Mouse (Mus musculus) mouse embryonic stem cell (cell line): ENCODE measurements at regions not wholly inside any gene's neighbourhood (a gene's known extent, or its start where the extent isn't known, plus 50 kb on each side); places are given as distances from the start of the nearest gene placed in this dataset.

Experiments used
- in situ Hi-C, 2 experiments: fragments of 300-500 bp; cut with MboI; formaldehyde crosslinking; loops; 1 replicate in 1 of 2; 3 replicates in 1 of 2; pipeline ENCODE4 v1.14.3; 2019 to 2020; ENCODE audit warnings: low sequenced_read_pairs in 2 of 2, low pct_unique_long_range_greater_than_20kb in 1 of 2, mixed read lengths in 1 of 2; ENCODE audit not compliant: unreplicated experiment in 1 of 2

GRCm38 (mm10) chr10:125838982-125839381 is 127.0 kb upstream of the Lrig3 start:
- in situ Hi-C loops = no loop called here

DNA sequence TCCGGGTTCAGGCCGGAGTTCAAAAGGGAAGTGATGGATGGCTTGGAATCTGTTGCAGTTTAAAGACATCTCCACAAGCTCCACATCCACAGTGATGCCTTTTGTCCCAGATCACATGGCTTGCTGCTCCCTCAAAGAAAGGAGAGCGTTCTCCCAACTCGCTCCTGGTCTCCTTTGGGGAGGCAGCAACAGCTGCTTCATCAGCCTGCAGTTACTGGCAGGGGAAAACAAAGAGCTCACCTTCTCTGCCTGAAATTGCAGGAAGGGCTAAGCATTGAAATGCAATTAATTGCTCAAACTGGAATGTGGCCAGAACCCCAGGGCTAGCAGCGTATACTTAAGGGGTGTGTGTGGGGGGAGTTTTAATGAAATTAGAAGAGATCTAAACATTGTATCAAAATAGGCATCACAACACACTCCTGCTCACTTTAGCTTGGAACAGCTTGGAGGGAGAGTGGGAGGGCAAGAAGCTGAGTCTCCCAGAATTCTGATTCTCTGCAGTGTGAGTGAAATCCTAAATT is 126.3 kb upstream of the Lrig3 start:
- in situ Hi-C loops = no loop called here

DNA sequence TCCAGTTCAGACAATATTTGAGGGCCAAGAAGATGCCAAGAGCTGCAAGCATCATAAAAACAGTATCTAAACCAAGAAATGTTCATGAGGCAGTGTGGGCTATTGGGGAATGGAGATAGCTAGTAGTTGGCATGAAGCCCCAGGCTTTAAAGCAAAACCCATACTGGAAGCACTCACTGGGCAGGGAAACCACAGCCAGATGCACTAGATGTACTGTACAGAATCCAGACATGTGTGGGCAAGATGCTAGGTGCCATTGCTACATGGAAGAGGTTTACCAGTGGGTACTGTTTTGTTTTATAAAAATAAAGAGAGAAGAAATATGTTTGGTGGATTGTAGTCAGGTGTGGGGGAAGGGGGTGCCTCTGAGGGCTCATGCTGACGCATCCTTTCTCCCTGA is 125.6 kb upstream of the Lrig3 start:
- in situ Hi-C loops = no loop called here

- in situ Hi-C loops = no loop called here
Measured at GRCm38 (mm10) chr10:125844336-125844865, 121.6 kb upstream of the Lrig3 start.

DNA sequence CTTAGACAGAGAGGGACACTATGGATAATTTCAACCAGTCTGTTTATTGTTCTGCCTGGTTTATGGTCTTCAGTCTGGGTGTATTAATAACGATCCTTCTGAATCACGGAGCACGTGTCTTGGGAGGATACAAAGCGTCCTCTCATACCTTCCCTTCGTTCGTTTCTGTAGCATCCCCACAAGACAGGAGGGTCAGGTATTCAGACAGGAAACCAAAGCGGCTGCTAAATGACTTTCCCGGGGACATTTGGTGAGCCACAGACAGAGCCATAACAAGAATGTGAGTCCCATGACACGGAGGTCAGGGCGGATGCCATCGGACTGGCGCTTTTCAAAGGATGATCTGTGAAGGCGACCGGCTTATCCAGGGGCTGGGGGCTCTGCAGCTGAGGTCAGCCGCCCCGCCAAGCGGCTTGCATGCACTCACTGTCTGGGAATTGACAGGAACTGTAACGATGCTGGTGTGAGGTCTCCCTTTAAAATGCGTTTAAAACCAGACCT is 120.9 kb upstream of the Lrig3 start:
- in situ Hi-C loops = no loop called here

- in situ Hi-C loops = no loop called here
Measured at GRCm38 (mm10) chr10:125850370-125850769, 115.6 kb upstream of the Lrig3 start.

DNA sequence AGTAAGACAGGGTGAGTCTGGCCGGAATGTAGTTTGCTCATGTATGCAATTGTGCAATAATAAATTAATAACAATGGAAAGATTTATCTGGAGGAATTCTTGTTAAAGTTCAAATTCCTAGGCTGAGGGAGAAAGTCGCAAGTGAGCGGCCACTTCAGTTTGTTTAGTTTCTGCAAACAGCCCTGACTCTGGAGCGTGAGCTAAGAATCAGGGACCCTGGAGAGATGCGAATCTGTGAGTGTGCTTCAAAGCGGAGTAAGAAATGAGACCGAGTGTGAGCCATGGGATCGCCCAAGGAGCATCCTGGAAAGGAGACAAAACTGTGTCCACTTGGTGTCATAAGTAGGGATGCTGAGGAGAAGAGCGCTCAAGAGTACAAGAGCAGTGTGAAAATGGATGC is 104.2 kb upstream of the Lrig3 start:
- in situ Hi-C loops = no loop called here

- in situ Hi-C loops = no loop called here
Measured at GRCm38 (mm10) chr10:125866346-125866745, 99.6 kb upstream of the Lrig3 start.

DNA sequence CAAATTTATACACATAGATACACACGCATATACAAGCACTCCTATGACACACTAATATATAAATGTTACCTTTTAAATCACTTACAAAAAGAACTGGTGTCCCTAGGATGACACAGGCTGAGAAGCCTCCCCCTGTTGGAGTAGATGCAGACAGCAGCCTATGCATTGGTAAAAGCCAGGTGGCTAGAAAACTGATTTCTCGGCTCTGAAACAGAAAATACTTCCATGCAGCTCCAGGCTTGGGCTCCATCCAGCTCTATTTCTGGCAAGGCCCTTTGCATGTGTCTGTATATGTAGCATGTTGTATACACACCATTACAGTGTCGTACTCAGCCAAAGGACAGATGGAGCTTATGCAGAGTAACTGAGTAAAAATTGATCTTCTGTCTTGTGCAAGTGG is 81.4 kb upstream of the Lrig3 start:
- in situ Hi-C loops = no loop called here

DNA sequence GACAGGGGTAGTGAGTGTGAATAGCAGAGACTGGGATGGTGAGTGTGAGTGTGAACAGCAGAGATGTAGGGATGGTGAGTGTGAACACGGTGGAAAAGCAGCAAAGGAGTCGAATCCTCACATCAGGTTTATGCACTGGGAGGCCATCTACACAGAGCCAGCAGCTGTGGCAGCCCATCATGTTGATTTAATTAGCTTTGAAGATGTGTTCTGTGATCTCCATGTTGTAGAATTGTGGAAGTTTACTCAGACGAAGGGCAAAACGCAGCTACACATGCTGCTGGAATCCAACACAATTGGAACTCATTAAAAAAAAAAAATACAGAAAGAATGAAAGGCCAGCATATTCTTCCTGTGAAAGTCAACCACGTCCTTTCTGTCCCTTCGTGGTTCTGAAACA is 80.2 kb upstream of the Lrig3 start:
- in situ Hi-C loops = no loop called here

GRCm38 (mm10) chr10:125892122-125892521 is 73.8 kb upstream of the Lrig3 start:
- in situ Hi-C loops = no loop called here

GRCm38 (mm10) chr10:125895744-125896482 is 70.1 kb upstream of the Lrig3 start:
- in situ Hi-C loops = no loop called here

DNA sequence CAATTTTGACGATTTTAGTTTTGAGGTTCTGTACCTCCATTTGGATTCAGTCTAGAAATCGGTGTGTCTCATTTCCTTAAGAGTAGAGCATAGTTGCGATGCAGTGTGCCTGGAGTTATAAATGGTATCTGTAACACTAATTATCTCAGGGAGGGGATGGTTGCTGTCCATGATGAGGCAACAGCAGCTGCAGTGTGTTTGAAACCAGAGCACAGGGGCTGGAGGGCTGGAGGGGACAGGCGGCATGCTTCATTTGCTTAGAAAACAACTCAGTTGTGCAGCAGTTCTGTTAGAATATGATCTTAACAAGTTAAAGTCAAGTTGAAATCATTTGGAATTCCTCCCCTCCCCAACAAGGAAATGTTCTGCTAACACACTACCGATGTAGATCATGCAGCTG is 69.3 kb upstream of the Lrig3 start:
- in situ Hi-C loops = no loop called here

GRCm38 (mm10) chr10:125899504-125899903 is 66.5 kb upstream of the Lrig3 start:
- in situ Hi-C loops = no loop called here

DNA sequence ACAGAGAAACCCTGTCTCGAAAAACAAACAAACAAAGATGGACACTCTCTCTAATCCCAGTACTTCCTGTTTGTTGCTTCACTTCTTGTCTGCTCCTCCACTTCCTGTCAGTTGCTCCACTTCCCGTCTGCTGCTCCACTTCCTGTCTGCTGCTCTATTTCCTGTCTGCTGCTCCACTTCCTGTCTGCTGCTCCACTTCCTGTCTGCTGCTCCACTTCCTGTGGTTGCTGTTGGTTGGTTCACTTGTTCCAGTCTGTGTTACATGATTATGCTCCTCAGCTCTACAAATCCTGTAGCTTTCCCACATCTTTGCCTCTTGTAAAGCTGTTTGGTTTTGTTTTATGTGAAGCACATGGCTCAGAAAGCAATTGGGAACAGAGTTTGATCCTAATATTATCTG is 65.4 kb upstream of the Lrig3 start:
- in situ Hi-C loops = no loop called here

- in situ Hi-C loops = no loop called here
Measured at GRCm38 (mm10) chr10:125902668-125903067, 63.3 kb upstream of the Lrig3 start.

DNA sequence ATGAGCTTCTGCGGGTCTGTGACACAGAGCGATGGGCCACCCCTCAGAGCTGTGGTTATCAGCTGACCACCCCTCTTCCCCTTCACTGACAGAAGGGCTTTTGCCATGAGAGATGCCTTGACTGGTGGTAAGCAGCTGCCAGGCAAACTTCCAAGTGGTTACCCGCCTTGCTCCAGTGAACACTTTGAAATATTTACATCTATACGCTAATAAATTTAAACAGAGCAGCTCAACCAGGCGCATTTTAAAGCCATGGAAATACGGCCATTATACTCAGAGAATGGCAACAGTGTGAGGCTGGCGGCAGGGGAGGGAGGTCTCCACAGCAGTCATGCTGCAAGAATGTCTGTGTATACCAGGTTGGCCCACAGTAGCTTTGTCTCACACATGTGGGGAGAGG is 53.8 kb upstream of the Lrig3 start:
- in situ Hi-C loops = no loop called here
